Mouse (Mus musculus): Measurements from ENCODE around the gene Psors1c2. TPM values are rescaled to one million over a fixed set of nuclear protein-coding genes. Genes with fewer than 3 reads are reported as not detected.

The Psors1c2 gene
- polyA plus RNA-seq, 1 experiment: 0.08 TPM

DNA sequence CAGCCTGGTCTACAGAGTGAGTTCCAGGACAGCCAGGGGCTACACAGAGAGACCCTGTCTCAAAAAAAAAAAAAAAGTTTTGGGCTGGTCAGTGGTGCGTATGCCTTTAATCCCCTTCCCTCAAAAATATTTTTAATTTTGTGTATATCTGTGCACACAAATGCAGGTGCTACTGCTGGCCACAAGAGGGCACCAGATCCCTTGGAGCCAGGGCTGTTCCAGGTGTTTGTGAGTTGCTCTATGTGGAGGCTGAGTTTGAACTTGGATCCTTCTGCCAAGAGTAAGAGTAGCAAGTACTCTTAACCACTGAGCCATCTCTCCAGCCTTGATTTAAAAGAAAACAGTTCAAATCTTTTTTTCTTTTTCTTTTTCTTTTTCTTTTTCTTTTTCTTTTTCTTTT is 49.9 kb downstream of the Psors1c2 start:
- H3K36me3 ChIP-seq (ENCODE audit: control insufficient read depth, insufficient read depth): no peaks in the 10 kb centered on the region
- TF ChIP-seq USF1 (IDR thresholded peaks at IDR 0.05; ENCODE audit: low read depth) (no peak), MAX (IDR thresholded peaks at IDR 0.05) (no peak), MYOD1 (IDR thresholded peaks at IDR 0.05; ENCODE audit: control insufficient read depth, insufficient read length, low read depth) (no peak), CTCF (IDR thresholded peaks at IDR 0.05; ENCODE audit: control insufficient read depth, insufficient read depth, insufficient read length) (no peak)

More for the DNA sequence above, 49.9 kb downstream of the Psors1c2 start:
- Histone ChIP-seq H3K4me3 (ENCODE audit: insufficient read depth, poor library complexity, severe bottlenecking) (no peak overlapping the region), H3K79me2 (ENCODE audit: control insufficient read depth, insufficient read depth) (no peaks in the 10 kb centered on the region), H3ac (ENCODE audit: control insufficient read depth, insufficient read length, low read depth) (no peak overlapping the region), H3K27me3 (ENCODE audit: control insufficient read depth, insufficient read depth, insufficient read length) (no peaks in the 10 kb centered on the region), H3K79me3 (ENCODE audit: low read depth) (no peaks in the 10 kb centered on the region)

Other genes with a start within 250 kb of the Psors1c2 start
- 3.3 TPM for gene H2-Q1, start 212.8 kb upstream of the Psors1c2 start, polyA plus RNA-seq (2012; fragmentation: generic; extraction: Trizol)
- gene H2-Q2, start 191.0 kb upstream of the Psors1c2 start, polyA plus RNA-seq (2012; fragmentation: generic; extraction: Trizol): 0.11 TPM
- 3.5 TPM for gene H2-Q4, start 153.6 kb upstream of the Psors1c2 start, polyA plus RNA-seq (2012; fragmentation: generic; extraction: Trizol)
- gene H2-Q6, start 108.4 kb upstream of the Psors1c2 start, polyA plus RNA-seq (2012; fragmentation: generic; extraction: Trizol): not detected
- gene H2-Q7, start 94.0 kb upstream of the Psors1c2 start, polyA plus RNA-seq (2012; fragmentation: generic; extraction: Trizol): 0.14 TPM
- 0.01 TPM for gene H2-Q10, start 63.1 kb upstream of the Psors1c2 start, polyA plus RNA-seq (2012; fragmentation: generic; extraction: Trizol)
- not detected for gene Pou5f1, start 27.2 kb upstream of the Psors1c2 start, polyA plus RNA-seq (2012; fragmentation: generic; extraction: Trizol)
- gene Tcf19, start 16.4 kb upstream of the Psors1c2 start, polyA plus RNA-seq (2012; fragmentation: generic; extraction: Trizol): 46.7 TPM
- gene Cchcr1, start 16.1 kb upstream of the Psors1c2 start, polyA plus RNA-seq (2012; fragmentation: generic; extraction: Trizol): 15.9 TPM
- 2.0 TPM for gene Cdsn, start 18.9 kb downstream of the Psors1c2 start, polyA plus RNA-seq (2012; fragmentation: generic; extraction: Trizol)
- not detected for gene 2300002M23Rik, start 34.2 kb downstream of the Psors1c2 start, polyA plus RNA-seq (2012; fragmentation: generic; extraction: Trizol)
- gene Sfta2, start 68.3 kb downstream of the Psors1c2 start, polyA plus RNA-seq (2012; fragmentation: generic; extraction: Trizol): not detected
- gene Gm9573, start 93.4 kb downstream of the Psors1c2 start, polyA plus RNA-seq (2012; fragmentation: generic; extraction: Trizol): not detected
- gene Mucl3, start 110.5 kb downstream of the Psors1c2 start, polyA plus RNA-seq (2012; fragmentation: generic; extraction: Trizol): 0.05 TPM
- 12.6 TPM for gene Vars2, start 134.4 kb downstream of the Psors1c2 start, polyA plus RNA-seq (2012; fragmentation: generic; extraction: Trizol)
- 40.6 TPM for gene Gtf2h4, start 140.5 kb downstream of the Psors1c2 start, polyA plus RNA-seq (2012; fragmentation: generic; extraction: Trizol)
- gene Ddr1, start 171.4 kb downstream of the Psors1c2 start, polyA plus RNA-seq (2012; fragmentation: generic; extraction: Trizol): 56.6 TPM